Mouse (Mus musculus) G1E (cell line): ENCODE results near the gene Ckap2l.

Source experiments
- CTCF ChIP-seq: IDR thresholded peaks from 2 replicates; pipeline ENCODE4 v1.5.1; 2012; ENCODE audit warnings: low read depth, low read length, inconsistent platforms, mixed read lengths
- GATA1 ChIP-seq: IDR thresholded peaks from 2 replicates; pipeline ENCODE4 v1.6.1; 2012; ENCODE audit warnings: borderline replicate concordance, low read length, inconsistent platforms, mixed read lengths
- GATA2 ChIP-seq: IDR thresholded peaks from 2 replicates; pipeline ENCODE4 v1.6.1; 2012; ENCODE audit warnings: low read depth, low read length, inconsistent platforms, borderline replicate concordance

GRCm38 (mm10) chr2:129263073-129263472 lies 33.9 kb downstream of the Ckap2l start:
- TF ChIP-seq GATA1, result no peak
- no peak for TF ChIP-seq CTCF
- TF ChIP-seq GATA2, result no peak
